Mouse (Mus musculus) fibroblast of lung, adult 2 months (primary cell): ENCODE measurements around the gene Map4k3.

Experiments
- DNase-seq: peaks from one replicate; pipeline ENCODE4 v3.0.0-alpha.2; 2011; ENCODE audit warnings: low read depth

Map4k3 gene

DNA sequence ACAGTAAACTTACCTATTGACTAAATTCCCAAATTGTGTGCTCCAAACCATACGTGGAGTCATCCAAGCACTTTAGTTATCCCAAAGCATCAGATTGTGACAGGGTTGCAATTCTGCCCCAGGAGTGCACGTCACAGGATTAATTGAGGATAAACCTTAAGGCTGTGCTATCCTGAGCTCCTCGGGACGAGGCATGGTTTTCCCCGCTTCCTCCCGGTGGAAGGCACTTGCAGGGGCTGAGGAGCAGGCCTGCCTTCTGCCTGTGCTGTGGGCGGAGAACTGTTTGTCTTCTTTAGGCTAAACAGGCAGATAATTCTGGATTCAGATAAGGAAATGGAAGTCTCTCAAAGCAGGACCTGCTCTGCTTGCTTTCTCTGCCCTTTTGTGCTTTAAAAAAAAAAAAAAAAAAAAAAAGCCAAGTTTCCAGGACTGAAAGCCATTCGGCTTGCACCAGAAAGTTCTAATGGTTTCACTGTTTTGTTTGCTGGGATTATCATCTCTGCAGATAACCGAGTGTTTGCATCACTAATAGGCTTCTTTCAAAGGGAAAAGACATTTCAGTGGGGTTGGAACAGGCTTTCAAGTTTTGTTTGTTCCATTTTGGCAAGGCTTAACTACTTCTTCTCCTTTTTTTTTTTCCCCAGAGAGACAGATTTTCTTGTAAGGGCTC lies 930 bp upstream of the Map4k3 start:
- no peak for DNase-seq

DNA sequence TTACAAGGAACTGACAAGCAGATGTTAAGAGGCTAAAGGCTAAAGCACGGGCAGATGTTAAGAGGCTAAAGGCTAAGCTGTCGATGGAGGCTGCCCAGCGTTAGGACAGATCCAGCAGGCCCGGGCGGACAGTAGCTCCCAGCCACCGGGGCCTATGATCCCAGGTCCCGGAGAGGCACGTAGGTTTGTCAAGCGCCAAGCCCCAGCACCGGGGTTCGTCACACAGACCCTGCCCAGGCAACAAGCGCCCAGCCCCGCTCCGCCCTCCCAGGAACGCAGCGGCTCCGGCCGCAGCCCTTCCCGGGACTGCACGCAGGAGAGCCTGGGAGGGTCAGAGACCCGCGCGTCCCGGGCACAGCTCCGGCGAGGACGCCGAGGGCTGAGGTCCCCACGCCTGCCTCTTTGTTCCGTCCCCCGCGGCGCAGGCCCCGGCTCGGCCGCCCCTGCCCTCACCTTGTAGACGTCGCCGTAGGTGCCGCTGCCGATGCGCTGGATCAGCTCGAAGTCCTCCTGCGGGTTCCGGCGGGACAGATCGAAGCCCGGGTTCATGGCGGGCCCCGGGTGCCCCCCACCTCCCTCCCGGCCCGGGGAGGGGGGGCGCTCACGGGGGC lies 839 bp downstream of the Map4k3 start:
- no peak for DNase-seq

DNA sequence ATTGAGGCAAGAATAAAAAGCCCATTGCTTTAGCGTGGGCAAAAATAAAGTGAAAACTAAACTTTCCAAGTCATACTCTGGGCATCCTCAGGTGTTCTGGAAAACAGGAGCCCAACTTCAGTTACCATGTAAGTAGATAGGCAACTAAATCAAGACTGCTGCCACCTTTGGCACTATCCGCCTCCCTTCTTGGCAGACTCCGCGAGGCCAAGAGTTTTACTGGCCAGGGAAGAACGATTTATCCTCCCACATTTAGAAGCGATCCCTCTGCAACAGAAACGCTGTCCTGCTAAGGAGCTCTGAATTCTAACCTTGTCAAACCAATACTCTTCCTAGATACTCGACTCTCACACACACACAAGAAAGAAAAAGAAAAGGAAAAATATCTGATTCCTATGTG lies 1.5 kb downstream of the Map4k3 start:
- no peak for DNase-seq

DNA sequence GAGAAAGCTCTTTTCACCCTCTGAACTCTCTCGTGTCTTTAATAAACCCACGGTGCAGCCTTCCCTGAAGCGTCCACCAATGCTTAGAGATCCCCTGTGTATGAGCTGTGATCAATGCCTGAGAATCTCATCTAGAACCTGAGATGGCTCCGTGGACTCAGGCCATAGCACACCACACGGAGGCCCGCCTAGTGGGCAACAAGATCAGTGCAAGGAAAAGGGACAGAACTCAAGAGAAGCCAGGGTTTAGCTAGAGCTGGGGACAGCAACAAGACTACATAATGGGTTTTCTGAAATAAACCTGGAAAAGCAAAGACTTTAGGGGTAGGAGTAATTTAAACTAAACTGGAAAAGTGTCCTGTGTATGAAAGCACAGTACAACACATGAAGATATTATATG lies 5.2 kb downstream of the Map4k3 start:
- DNase-seq = no peak

DNA sequence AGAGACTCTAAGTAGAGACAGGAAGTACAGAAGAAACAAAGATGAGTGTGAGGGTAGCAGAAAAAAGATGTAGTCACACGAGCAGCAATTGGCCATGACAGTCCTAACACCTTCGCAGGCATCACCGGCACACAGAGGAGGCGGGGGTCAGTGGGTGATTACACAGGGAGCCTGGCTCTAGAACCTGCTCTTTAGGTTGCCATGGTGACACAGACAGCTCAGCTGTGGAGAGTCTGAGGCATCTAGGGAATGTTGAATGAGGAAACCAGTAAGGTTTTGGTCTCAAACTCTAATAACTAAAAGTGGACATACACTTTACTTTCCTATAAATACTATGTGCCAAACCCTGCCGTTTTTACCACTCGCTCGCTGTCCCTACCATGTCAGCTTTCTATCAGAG lies 6.6 kb downstream of the Map4k3 start:
- DNase-seq = no peak

- DNase-seq = no peak
Measured at GRCm38 (mm10) chr17:80719309-80719708, 9.0 kb downstream of the Map4k3 start.

GRCm38 (mm10) chr17:80718243-80718642 lies 10.0 kb downstream of the Map4k3 start:
- no peak for DNase-seq

GRCm38 (mm10) chr17:80713588-80713987 lies 14.7 kb downstream of the Map4k3 start:
- DNase-seq = no peak

GRCm38 (mm10) chr17:80709921-80710838 lies 18.1 kb downstream of the Map4k3 start:
- DNase-seq = no peak

GRCm38 (mm10) chr17:80708803-80709202 lies 19.5 kb downstream of the Map4k3 start:
- no peak for DNase-seq

DNA sequence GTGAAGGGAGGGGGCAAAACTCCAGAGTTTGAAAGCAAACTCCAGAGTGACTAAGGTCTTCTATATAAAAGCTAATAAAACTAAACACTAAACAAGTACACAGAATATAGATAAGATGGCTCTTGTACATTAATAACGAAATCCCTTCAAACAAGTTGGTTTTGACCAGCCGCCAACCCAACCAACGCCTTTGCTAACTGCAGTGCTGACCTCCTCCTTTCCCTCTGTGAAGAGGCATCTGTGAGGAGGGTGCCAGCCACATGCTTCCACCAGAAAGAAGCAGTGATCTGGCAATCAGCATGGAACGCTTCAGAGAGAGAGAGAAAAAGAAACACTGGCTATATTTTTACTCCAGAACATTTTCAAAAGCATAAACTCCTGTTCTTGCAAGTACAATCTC lies 21.1 kb downstream of the Map4k3 start:
- no peak for DNase-seq

DNA sequence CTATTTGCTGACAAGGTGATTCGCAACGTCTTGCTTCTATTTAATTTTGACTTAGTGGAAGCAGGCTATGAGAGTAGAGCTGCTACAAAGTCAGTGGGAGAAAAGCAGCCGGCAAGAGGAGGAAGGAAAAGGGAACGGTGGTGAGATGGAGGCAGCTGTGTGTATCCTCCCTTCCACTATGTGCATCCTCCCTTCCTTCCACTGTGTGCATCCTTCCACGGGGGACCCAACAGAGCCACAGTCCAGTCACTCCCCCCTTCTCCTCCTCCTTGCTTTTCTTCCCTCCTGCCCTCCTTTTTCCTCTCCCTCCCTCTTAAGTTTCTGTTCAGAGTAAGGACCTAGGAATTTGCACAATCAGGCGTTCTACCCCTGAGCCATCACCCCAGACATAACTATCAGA lies 21.7 kb downstream of the Map4k3 start:
- no peak for DNase-seq

DNA sequence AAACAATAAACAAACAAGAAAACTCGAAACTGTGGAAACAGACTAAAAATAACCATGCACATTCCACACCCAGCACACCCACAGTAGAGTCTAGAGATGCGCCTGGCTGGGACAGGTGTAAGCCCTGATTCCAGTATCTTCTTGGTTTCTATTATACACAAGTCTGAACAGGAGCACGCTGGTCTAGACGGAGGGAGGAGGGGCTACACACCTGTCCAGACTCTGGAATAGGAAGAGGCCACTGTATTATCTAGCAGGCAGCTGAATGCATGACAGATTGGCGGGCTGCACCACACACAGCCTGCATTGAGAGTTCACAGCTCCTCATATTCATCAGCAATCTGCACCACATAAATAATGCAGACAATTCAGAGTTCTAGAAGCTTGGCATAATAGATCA lies 26.6 kb downstream of the Map4k3 start:
- DNase-seq = no peak

DNA sequence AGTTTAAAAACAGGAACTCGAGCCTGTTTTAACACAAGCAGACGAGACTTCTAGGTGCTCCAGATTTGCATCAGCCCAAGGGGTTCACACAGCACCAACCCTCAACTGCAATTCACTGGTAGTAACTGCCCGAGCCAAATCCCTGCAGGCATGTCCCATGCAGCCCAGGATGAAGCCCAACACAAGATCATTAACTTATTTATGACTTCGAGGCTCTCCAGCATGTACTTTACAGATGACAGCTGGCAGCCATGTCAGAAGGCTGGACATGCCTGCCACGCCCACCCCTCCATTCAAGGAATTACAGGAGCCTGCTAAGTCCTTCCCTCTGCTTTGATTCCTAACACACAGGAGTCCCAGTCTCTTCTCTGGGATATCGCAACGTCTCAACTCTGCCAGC lies 29.4 kb downstream of the Map4k3 start:
- DNase-seq = no peak

GRCm38 (mm10) chr17:80698191-80698901 lies 29.9 kb downstream of the Map4k3 start:
- DNase-seq = no peak

GRCm38 (mm10) chr17:80696956-80697355 lies 31.3 kb downstream of the Map4k3 start:
- no peak for DNase-seq

- DNase-seq = no peak
Measured at GRCm38 (mm10) chr17:80696210-80696609, 32.1 kb downstream of the Map4k3 start.

GRCm38 (mm10) chr17:80693707-80694106 lies 34.6 kb downstream of the Map4k3 start:
- no peak for DNase-seq

DNA sequence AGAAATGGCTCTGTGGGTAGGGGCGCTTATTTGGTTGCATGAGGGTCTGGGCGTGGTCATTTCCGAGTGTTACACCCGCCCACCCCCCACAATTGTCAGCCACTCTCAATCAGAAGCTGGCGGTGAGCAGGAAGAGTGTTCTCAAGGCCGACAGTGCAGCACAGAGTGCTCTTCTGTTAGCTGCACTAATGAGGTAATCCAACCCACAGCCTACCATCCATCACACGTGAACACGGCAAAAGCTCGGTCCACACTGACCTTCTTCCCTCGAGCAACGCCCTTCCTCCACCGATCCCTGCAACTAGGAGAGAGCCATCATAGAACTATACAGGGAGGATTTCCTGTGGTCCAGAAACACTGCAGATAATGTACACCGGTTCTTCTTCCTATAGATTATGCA lies 36.1 kb downstream of the Map4k3 start:
- DNase-seq = no peak

GRCm38 (mm10) chr17:80688701-80689100 lies 39.6 kb downstream of the Map4k3 start:
- no peak for DNase-seq

DNA sequence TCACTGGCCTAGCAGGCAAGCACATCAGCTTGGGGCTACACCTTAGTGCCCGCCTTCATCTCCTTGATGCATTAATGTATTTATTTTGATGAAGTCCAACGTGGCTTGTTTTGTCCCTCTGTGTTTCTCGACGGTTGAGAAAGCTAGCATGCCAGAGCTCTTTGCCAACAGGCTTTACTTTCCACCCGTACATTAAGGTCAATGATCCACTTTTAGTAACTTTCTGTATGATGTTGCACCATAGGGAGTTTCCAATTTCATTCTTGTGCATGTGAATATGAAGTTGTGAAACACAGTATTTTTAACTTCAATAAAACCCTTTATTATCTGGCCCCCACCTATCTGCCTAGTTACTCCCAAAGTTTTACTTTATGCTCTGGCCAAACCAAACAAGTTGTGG lies 42.2 kb downstream of the Map4k3 start:
- DNase-seq = no peak

- no peak for DNase-seq
Measured at GRCm38 (mm10) chr17:80683821-80684576, 44.3 kb downstream of the Map4k3 start.
